Mouse (Mus musculus) spleen, adult 12 weeks (tissue): ENCODE results near the gene Gak.

Experiments
- DNase-seq: peaks from one replicate; pipeline ENCODE4 v3.0.0; 2022; ENCODE audit warnings: low spot score

The Gak gene

GRCm38 (mm10) chr5:108599923-108600322, 29.6 kb downstream of the Gak start:
- DNase-seq = no peak

- DNase-seq = no peak
Measured at GRCm38 (mm10) chr5:108581361-108581891, 48.1 kb downstream of the Gak start.

- DNase-seq = no peak
Measured at GRCm38 (mm10) chr5:108573054-108573453, 56.5 kb downstream of the Gak start.

GRCm38 (mm10) chr5:108570991-108571390, 58.6 kb downstream of the Gak start:
- no peak for DNase-seq

- DNase-seq = no peak
Measured at GRCm38 (mm10) chr5:108567104-108567503, 62.5 kb downstream of the Gak start.

- DNase-seq = no peak
Measured at GRCm38 (mm10) chr5:108566523-108566922, 63.0 kb downstream of the Gak start.

GRCm38 (mm10) chr5:108565381-108565780, 64.2 kb downstream of the Gak start:
- DNase-seq = no peak

- DNase-seq = no peak
Measured at GRCm38 (mm10) chr5:108564346-108564745, 65.2 kb downstream of the Gak start.

- DNase-seq = no peak
Measured at GRCm38 (mm10) chr5:108562483-108562882, 67.1 kb downstream of the Gak start.

- DNase-seq = no peak
Measured at GRCm38 (mm10) chr5:108556986-108557385, 72.6 kb downstream of the Gak start.

GRCm38 (mm10) chr5:108554041-108554440, 75.5 kb downstream of the Gak start:
- DNase-seq = no peak

- DNase-seq = no peak
Measured at GRCm38 (mm10) chr5:108550207-108550594, 79.4 kb downstream of the Gak start.

- DNase-seq = no peak
Measured at GRCm38 (mm10) chr5:108549489-108550206, 79.9 kb downstream of the Gak start, which contains the start of gene Cplx1. Cplx1 (minus strand) TSS chr5:108550024.

GRCm38 (mm10) chr5:108549137-108549488, 80.4 kb downstream of the Gak start:
- no peak for DNase-seq

GRCm38 (mm10) chr5:108547636-108548035, 81.9 kb downstream of the Gak start:
- DNase-seq = no peak

GRCm38 (mm10) chr5:108543516-108544291, 85.9 kb downstream of the Gak start:
- DNase-seq = no peak

- no peak for DNase-seq
Measured at GRCm38 (mm10) chr5:108534188-108534587, 95.4 kb downstream of the Gak start.

- no peak for DNase-seq
Measured at GRCm38 (mm10) chr5:108522597-108522996, 107.0 kb downstream of the Gak start.

GRCm38 (mm10) chr5:108521896-108522295, 107.7 kb downstream of the Gak start:
- no peak for DNase-seq

GRCm38 (mm10) chr5:108521016-108521415, 108.5 kb downstream of the Gak start:
- DNase-seq = no peak

- no peak for DNase-seq
Measured at GRCm38 (mm10) chr5:108520153-108520552, 109.4 kb downstream of the Gak start.
